Mouse (Mus musculus) neural tube, embryonic 14.5 days (tissue): Measurements from ENCODE around the gene Skap1. TPM values are rescaled to one million over a fixed set of nuclear protein-coding genes. Genes with fewer than 3 reads are reported as not detected.

Experiments used
- ATAC-seq: fragments of 200-750 bp; cut with Nextera tagmentation; 2 replicates; pipeline ENCODE4 v1.8.0; 2017; ENCODE audit warnings: low read depth, mild to moderate bottlenecking, moderate TSS enrichment, moderate library complexity
- H3K27ac ChIP-seq: fragments of 300-500 bp; sonication (generic); 2 replicates; pipeline ENCODE4 v1.5.1; 2014; ENCODE audit warnings: low read depth, mild to moderate bottlenecking, control low read depth, low read length, moderate library complexity, mixed read lengths
- H3K27me3 ChIP-seq: fragments of 300-500 bp; sonication (generic); 2 replicates; pipeline ENCODE4 v1.6.1; 2014; ENCODE audit warnings: low read length; ENCODE audit not compliant: control insufficient read depth, insufficient read depth
- H3K36me3 ChIP-seq: fragments of 300-500 bp; sonication (generic); 2 replicates; pipeline ENCODE4 v1.6.1; 2014; ENCODE audit warnings: low read length, mixed read lengths; ENCODE audit not compliant: control insufficient read depth, insufficient read depth
- H3K4me1 ChIP-seq: fragments of 300-500 bp; sonication (generic); 2 replicates; pipeline ENCODE4 v1.6.1; 2014; ENCODE audit warnings: low read length; ENCODE audit not compliant: control insufficient read depth, insufficient read depth
- H3K4me2 ChIP-seq: fragments of 300-500 bp; sonication (generic); 2 replicates; pipeline ENCODE4 v1.6.1; 2014; ENCODE audit warnings: mild to moderate bottlenecking, low read depth, low read length, control low read depth
- H3K4me3 ChIP-seq: fragments of 300-500 bp; sonication (generic); 2 replicates; pipeline ENCODE4 v1.5.1; 2014; ENCODE audit warnings: low read depth, low read length, control low read depth, mixed read lengths
- H3K9ac ChIP-seq: fragments of 300-500 bp; sonication (generic); replicated peaks from 2 replicates; pipeline ENCODE4 v1.6.1; 2014; ENCODE audit warnings: low read depth, mild to moderate bottlenecking, control low read depth, low read length, mixed read lengths
- H3K9me3 ChIP-seq: fragments of 300-500 bp; sonication (generic); 2 replicates; pipeline ENCODE4 v1.6.1; 2016; ENCODE audit warnings: low read length; ENCODE audit not compliant: control insufficient read depth
- WGBS: fragments of 180-500 bp; shearing (Covaris S2); extraction: QIAGEN DNeasy Blood & Tissue Kit; methylation state at CpG from one replicate; pipeline ENCODE4 v1.1.7; 2014; 5-methylcytosine and 5-hydroxymethylcytosine counted together
- polyA plus RNA-seq: library from polyadenylated mRNA; unstranded; fragments of >200 nt; fragmentation: Nextera tagmentation; extraction: Ambion mirVana; gene quantifications from 2 replicates; pipeline ENCODE4 v1.2.1, GENCODE M21; 2014

Skap1 gene
- polyA plus RNA-seq, 1 experiment from 2014 or later = 10.8 TPM

DNA sequence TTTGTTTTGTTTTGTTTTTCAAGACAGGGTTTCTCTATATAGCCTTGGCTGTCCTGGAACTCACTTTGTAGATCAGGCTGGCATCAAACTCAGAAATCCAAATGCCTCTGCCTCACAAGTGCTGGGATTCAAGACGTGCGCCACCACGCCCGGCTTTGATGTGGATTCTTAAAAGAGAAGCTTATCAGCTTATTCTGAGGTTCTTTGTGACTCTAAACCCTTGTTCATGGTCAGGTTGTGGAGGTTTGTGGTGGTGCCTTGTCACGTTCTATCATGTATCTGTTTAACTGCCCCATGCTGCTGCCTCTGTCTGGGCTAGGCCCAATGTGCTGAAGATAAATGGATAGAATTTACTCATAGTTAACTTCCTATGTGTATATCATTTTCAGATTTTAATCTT lies 341.2 kb downstream of the Skap1 start:
- no peaks in the 10 kb centered on the region for H3K27me3 ChIP-seq
- no peak overlapping the region for H3K27ac ChIP-seq
- no peak for ATAC-seq
- H3K4me3 ChIP-seq = no peak overlapping the region
- H3K4me2 ChIP-seq = no peak overlapping the region
- H3K9ac ChIP-seq = no peak overlapping the region
- WGBS = 93% methylated on average over 5 of the region's 5 CpGs
- no peaks in the 10 kb centered on the region for H3K9me3 ChIP-seq
- H3K4me1 ChIP-seq = no peaks in the 10 kb centered on the region
- peaks cover 65% of the 10 kb centered on the region for H3K36me3 ChIP-seq

DNA sequence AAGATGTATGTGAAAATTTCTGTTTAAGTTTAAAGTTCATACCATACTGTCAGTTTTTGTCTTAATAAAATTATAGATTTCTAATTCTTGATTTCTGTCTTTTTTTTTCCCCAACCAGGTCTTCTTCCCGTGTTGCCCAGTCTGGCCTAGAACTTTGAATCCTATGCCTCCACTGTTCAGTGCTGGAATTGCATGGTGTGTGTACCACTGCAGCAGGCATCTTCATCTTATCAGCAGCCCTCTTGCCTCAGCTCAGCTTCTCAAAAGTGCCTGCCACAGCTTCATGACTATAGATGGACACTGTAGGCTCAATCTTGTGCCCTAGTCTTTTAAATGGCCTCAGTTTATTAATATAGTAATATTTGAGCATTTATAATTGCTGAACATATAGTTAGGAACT lies 343.7 kb downstream of the Skap1 start:
- Histone ChIP-seq H3K4me1 (no peaks in the 10 kb centered on the region), H3K4me3 (no peak overlapping the region), H3K9me3 (no peaks in the 10 kb centered on the region), H3K9ac (no peak overlapping the region), H3K27me3 (no peaks in the 10 kb centered on the region), H3K36me3 (peaks cover 48% of the 10 kb centered on the region), H3K4me2 (no peak overlapping the region), H3K27ac (no peak overlapping the region)
- ATAC-seq = no peak
- WGBS = 77% methylated on average over 1 of the region's 1 CpGs

Other genes starting within 250 kb of the Skap1 start
- gene Hoxb9, start 193.1 kb upstream of the Skap1 start, polyA plus RNA-seq = 106 and 114 TPM in 2 replicates
- gene Hoxb8, start 182.7 kb upstream of the Skap1 start, polyA plus RNA-seq = 78.6 and 120 TPM in 2 replicates
- gene Hoxb7, start 178.0 kb upstream of the Skap1 start, polyA plus RNA-seq = 120 and 133 TPM in 2 replicates
- gene Hoxb6, start 172.1 kb upstream of the Skap1 start, polyA plus RNA-seq = 138 and 141 TPM in 2 replicates
- gene Hoxb5, start 161.3 kb upstream of the Skap1 start, polyA plus RNA-seq = 49.1 and 52.4 TPM in 2 replicates
- 3.4 and 4.1 TPM in 2 replicates for gene Hoxb4, start 146.3 kb upstream of the Skap1 start, polyA plus RNA-seq
- 13.5 and 13.9 TPM in 2 replicates for gene Hoxb3, start 141.3 kb upstream of the Skap1 start, polyA plus RNA-seq
- 45.2 and 48.5 TPM in 2 replicates for gene Hoxb2, start 114.1 kb upstream of the Skap1 start, polyA plus RNA-seq
- 0.62 and 0.96 TPM in 2 replicates for gene Hoxb1, start 98.8 kb upstream of the Skap1 start, polyA plus RNA-seq